Mouse (Mus musculus) C2C12 (cell line): ENCODE data around the gene Tpp2.

ENCODE experiments used
- CEBPB ChIP-seq: IDR thresholded peaks from one replicate; pipeline ENCODE4 v1.6.1; 2011; ENCODE audit warnings: low read depth, mild to moderate bottlenecking, control low read depth, moderate library complexity
- CTCF ChIP-seq: IDR thresholded peaks from one replicate; pipeline ENCODE4 v1.5.1; 2011; ENCODE audit not compliant: control insufficient read depth, insufficient read depth, insufficient read length
- FOSL1 ChIP-seq: IDR thresholded peaks from one replicate; pipeline ENCODE4 v1.8.0; 2011; ENCODE audit warnings: mild to moderate bottlenecking, low read length; ENCODE audit not compliant: poor library complexity, insufficient read depth, severe bottlenecking

DNA sequence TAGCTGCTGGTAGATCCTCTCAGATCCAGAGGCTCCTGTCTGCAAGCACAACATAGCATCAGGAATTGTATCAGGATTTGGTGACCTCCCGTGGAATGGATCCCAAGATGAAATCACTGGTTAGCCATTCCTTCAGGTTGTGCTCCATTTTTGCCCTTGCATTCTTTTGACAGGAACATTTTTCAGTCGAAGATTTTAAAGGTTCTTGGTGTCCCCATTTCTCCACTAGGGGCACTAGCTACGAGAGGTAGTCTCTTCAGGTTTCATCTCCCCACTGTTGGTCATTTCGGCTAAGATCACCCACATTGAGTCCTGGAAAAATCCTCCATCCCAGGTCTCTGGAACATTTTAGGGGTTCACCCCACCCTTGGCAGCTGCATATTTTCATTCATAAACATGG lies 33.3 kb downstream of the Tpp2 start:
- TF ChIP-seq CTCF = no peak
- TF ChIP-seq FOSL1 = no peak
- TF ChIP-seq CEBPB = no peak
